Mouse (Mus musculus) cortical plate, adult 2 months (tissue): Measurements from ENCODE around the gene Malsu1.

Source experiments
- CTCF ChIP-seq: fragments of 200-500 bp; IDR thresholded peaks from 2 replicates; pipeline ENCODE4 v1.5.1; 2011; ENCODE audit warnings: mild to moderate bottlenecking, control low read depth, low read length; ENCODE audit not compliant: insufficient read depth; ENCODE audit errors: extremely low read depth
- POLR2A ChIP-seq: fragments of 200-500 bp; IDR thresholded peaks from 2 replicates; pipeline ENCODE4 v1.6.1; 2011; ENCODE audit warnings: mild to moderate bottlenecking, low read length, control low read depth; ENCODE audit not compliant: insufficient read depth; ENCODE audit errors: extremely low read depth

- TF ChIP-seq CTCF (no peak), POLR2A (no peak)
Measured at GRCm38 (mm10) chr6:49131855-49132254, 58.3 kb downstream of the Malsu1 start.
